Mouse (Mus musculus) neural tube, embryonic 15.5 days (tissue): ENCODE measurements at regions not wholly inside any gene's neighbourhood (a gene's known extent, or its start where the extent isn't known, plus 50 kb on each side); places are given as distances from the start of the nearest gene placed in this dataset.
A peak's percentile ranks its signal among the peaks of the same experiment; 100 is the strongest.

Experiments
- ATAC-seq: fragments of 200-750 bp; cut with Nextera tagmentation; 2 replicates; pipeline ENCODE4 v1.8.0; 2017; ENCODE audit warnings: mild to moderate bottlenecking, moderate TSS enrichment, moderate library complexity; ENCODE audit not compliant: low FRiP score
- H3K27ac ChIP-seq: fragments of 300-500 bp; sonication (generic); replicated peaks from 2 replicates; pipeline ENCODE4 v1.5.1; 2015; ENCODE audit warnings: mild to moderate bottlenecking, inconsistent platforms
- H3K27me3 ChIP-seq: fragments of 300-500 bp; sonication (generic); replicated peaks from 2 replicates; pipeline ENCODE4 v1.6.1; 2015; ENCODE audit warnings: inconsistent platforms
- H3K36me3 ChIP-seq: fragments of 300-500 bp; sonication (generic); 2 replicates; pipeline ENCODE4 v1.6.1; 2015; ENCODE audit warnings: inconsistent platforms
- H3K4me1 ChIP-seq: fragments of 300-500 bp; sonication (generic); 2 replicates; pipeline ENCODE4 v1.6.1; 2015; ENCODE audit warnings: inconsistent platforms
- H3K4me2 ChIP-seq: fragments of 300-500 bp; sonication (generic); 2 replicates; pipeline ENCODE4 v1.6.1; 2015; ENCODE audit warnings: inconsistent platforms, mild to moderate bottlenecking, moderate library complexity
- H3K4me3 ChIP-seq: fragments of 300-500 bp; sonication (generic); replicated peaks from 2 replicates; pipeline ENCODE4 v1.5.1; 2015; ENCODE audit warnings: mild to moderate bottlenecking, inconsistent platforms
- H3K9ac ChIP-seq: fragments of 300-500 bp; sonication (generic); replicated peaks from 2 replicates; pipeline ENCODE4 v1.6.1; 2015; ENCODE audit warnings: mild to moderate bottlenecking, inconsistent platforms
- H3K9me3 ChIP-seq: fragments of 300-500 bp; sonication (generic); replicated peaks from 2 replicates; pipeline ENCODE4 v1.6.1; 2016; ENCODE audit warnings: inconsistent platforms
- WGBS: fragments of 180-500 bp; shearing (Covaris S2); methylation state at CpG from one replicate; pipeline ENCODE4 v1.1.7; 2015; ENCODE audit warnings: mixed read lengths; 5-methylcytosine and 5-hydroxymethylcytosine counted together

- Histone ChIP-seq H3K9ac (no peak overlapping the region), H3K4me1 (peaks cover 5% of the 10 kb centered on the region), H3K4me3 (no peak overlapping the region), H3K36me3 (no peaks in the 10 kb centered on the region), H3K4me2 (no peak overlapping the region), H3K9me3 (no peaks in the 10 kb centered on the region), H3K27ac (no peak overlapping the region), H3K27me3 (no peaks in the 10 kb centered on the region)
- WGBS: 64% methylated on average over 1 of the region's 1 CpGs
- ATAC-seq: no peak
These were observed 381.5 kb downstream of the Kcnj3 start for GRCm38 (mm10) chr2:55817273-55817672.

DNA sequence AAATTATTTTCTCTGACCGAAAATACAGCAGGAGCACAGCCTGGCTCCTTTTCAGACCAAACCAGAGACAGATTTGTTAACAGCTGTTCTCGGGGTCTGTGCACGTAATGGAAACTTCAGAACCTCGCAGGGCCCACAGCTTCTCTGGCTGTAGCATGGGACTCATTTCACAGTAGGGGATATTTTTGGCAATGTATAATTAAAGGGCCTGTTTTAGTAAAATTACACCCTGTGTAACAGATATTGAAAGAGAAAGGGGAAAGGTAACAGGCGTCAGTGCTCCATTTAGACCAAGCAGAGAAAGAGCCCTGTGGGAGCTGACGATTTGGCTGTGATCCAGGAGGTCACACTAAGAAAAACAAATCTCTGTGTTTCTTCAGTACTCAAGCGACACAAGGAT lies 382.4 kb downstream of the Kcnj3 start:
- ATAC-seq: peak; percentile 50; the same call in 1 of the 2 replicates
- Histone ChIP-seq H3K36me3 (no peaks in the 10 kb centered on the region), H3K27me3 (no peaks in the 10 kb centered on the region), H3K4me3 (peak overlapping the region; percentile 13), H3K9ac (no peak overlapping the region), H3K9me3 (no peaks in the 10 kb centered on the region), H3K4me2 (peak overlapping the region; percentile 45), H3K4me1 (peaks cover 5% of the 10 kb centered on the region), H3K27ac (peak overlapping the region; percentile 46; the same call in 1 of the 2 replicates)
- 11% methylated on average over 7 of the region's 7 CpGs for WGBS

DNA sequence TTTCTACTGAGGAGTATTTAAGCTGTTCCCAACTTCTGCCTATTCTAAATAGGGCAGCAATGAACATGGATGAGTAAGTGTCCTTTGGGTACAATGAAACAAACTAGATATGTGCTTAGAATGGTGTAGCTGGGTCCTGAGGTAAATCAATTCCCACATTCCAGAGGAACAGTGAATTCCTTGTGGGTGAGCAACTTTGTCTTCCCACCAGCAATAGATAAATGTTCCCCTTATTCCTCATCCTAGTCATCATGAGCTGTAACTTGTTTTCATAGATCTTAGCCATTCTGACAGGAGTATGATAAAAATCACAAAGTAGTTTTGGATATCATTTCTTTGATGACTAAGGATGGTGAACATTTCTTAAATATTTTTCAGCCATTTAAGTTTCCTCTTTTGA lies 387.0 kb downstream of the Kcnj3 start:
- Histone ChIP-seq H3K9ac (no peak overlapping the region), H3K4me1 (peaks cover 5% of the 10 kb centered on the region), H3K9me3 (no peaks in the 10 kb centered on the region), H3K4me2 (no peak overlapping the region), H3K27ac (no peak overlapping the region), H3K27me3 (no peaks in the 10 kb centered on the region), H3K36me3 (no peaks in the 10 kb centered on the region), H3K4me3 (no peak overlapping the region)
- ATAC-seq: no peak

DNA sequence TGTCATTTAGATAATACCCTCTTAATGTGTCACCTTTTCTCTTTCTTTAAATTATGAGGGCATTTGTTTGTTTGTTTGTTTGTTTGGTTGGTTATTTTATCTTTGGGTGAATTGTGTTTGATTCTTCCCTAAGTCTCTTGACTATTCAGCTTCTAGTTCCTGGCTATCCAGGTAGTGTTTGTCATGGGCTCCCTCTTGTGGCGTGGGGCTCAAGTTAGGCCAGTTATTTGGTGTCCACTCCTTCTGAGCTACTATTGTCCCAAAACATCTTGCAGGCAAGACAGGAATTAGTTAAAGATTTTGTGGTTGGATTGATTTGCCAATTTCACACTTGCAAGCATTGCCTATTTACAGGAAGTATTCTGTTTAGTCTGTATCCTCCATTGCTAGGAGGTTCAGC lies 405.8 kb downstream of the Kcnj3 start:
- no peaks in the 10 kb centered on the region for H3K4me1 ChIP-seq
- H3K4me3 ChIP-seq: no peak overlapping the region
- H3K27me3 ChIP-seq: no peaks in the 10 kb centered on the region
- no peak overlapping the region for H3K27ac ChIP-seq
- ATAC-seq: no peak
- no peaks in the 10 kb centered on the region for H3K9me3 ChIP-seq
- no peak overlapping the region for H3K9ac ChIP-seq
- 58% methylated on average over 1 of the region's 1 CpGs for WGBS
- H3K36me3 ChIP-seq: no peaks in the 10 kb centered on the region
- H3K4me2 ChIP-seq: no peak overlapping the region

DNA sequence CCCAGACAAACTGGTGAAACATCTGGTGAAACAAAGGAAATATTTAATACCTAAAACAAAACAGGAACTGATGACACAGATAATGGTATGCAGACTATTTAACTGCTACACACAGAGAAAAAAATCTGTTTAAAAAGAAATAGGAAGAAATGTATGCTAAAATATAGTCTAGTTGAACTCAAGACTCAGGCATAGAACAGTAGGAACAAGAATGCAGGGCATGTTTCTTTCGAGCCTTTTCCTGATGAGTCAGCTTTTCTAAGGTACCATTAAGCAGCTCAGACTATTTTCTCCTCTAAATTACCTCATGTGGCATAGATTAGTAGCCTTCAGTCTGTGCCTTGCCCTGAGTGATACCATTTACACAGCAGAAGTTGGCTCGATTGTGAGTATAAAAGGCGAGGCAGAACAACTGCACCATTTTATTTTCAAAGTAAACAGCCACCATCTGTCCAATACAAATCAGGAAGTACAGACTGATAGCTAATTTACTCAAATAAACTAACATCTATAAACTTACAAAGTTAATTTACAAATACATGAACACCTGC lies 411.1 kb downstream of the Kcnj3 start:
- ATAC-seq: no peak
- H3K36me3 ChIP-seq: no peaks in the 10 kb centered on the region
- H3K27me3 ChIP-seq: no peaks in the 10 kb centered on the region
- no peaks in the 10 kb centered on the region for H3K4me1 ChIP-seq
- no peak overlapping the region for H3K27ac ChIP-seq
- H3K4me2 ChIP-seq: no peak overlapping the region
- H3K4me3 ChIP-seq: no peak overlapping the region
- H3K9me3 ChIP-seq: no peaks in the 10 kb centered on the region
- H3K9ac ChIP-seq: no peak overlapping the region
- 61% methylated on average over 3 of the region's 3 CpGs for WGBS

DNA sequence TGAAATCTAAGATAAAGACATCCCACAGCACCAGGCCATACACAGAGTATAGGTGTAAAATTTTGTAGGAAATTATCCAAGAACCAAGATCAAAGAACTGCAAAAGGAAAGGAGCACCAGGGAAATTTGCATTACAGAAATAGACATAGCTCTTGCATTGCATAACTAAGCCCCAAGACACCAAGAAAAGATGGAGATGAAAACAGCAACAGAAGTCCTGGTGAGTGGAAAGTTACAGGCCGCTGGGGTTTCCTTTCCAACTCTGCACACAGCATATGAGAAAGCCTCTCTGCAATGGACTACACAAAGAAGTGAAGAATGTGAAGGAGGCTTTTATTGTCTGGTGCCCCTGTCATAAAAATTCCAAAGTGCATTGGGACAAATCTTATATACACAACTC lies 426.7 kb downstream of the Kcnj3 start:
- WGBS: 52% methylated on average over 1 of the region's 1 CpGs
- H3K36me3 ChIP-seq: no peaks in the 10 kb centered on the region

DNA sequence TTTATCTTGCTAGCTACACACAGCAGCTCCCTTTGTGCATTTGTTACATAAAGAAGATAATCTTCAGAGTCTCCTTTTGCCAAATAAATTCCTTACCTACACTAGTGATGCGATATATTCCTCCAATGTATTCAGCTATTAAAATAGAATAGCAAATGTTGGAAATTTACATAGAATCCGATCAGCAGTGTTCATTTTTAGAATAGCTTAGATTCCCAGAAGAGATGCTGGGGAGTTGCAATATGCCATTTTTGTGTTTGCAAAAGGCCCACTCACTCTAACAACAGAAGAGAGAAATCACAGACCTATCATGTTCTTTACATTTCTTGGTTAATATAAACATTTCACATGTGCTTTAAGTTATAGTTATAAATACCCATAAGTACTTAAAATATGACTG lies 454.2 kb downstream of the Kcnj3 start:
- no peak overlapping the region for H3K4me2 ChIP-seq
- 77% methylated on average over 2 of the region's 2 CpGs for WGBS
- no peaks in the 10 kb centered on the region for H3K4me1 ChIP-seq
- H3K4me3 ChIP-seq: no peak overlapping the region
- H3K36me3 ChIP-seq: no peaks in the 10 kb centered on the region
- no peak for ATAC-seq
- no peaks in the 10 kb centered on the region for H3K9me3 ChIP-seq
- no peak overlapping the region for H3K27ac ChIP-seq
- H3K9ac ChIP-seq: no peak overlapping the region
- no peaks in the 10 kb centered on the region for H3K27me3 ChIP-seq

More for the DNA sequence above, 426.7 kb downstream of the Kcnj3 start:
- H3K4me3 ChIP-seq: no peak overlapping the region
- H3K9me3 ChIP-seq: no peaks in the 10 kb centered on the region
- no peaks in the 10 kb centered on the region for H3K4me1 ChIP-seq
- H3K27ac ChIP-seq: no peak overlapping the region
- no peak overlapping the region for H3K9ac ChIP-seq
- ATAC-seq: no peak
- H3K27me3 ChIP-seq: no peaks in the 10 kb centered on the region
- H3K4me2 ChIP-seq: no peak overlapping the region

GRCm38 (mm10) chr2:55892821-55893535 lies 457.2 kb downstream of the Kcnj3 start:
- no peak overlapping the region for H3K9ac ChIP-seq
- H3K27me3 ChIP-seq: no peaks in the 10 kb centered on the region
- no peak overlapping the region for H3K27ac ChIP-seq
- no peaks in the 10 kb centered on the region for H3K4me1 ChIP-seq
- ATAC-seq: no peak
- 71% methylated on average over 1 of the region's 1 CpGs for WGBS
- no peak overlapping the region for H3K4me2 ChIP-seq
- H3K36me3 ChIP-seq: no peaks in the 10 kb centered on the region
- no peaks in the 10 kb centered on the region for H3K9me3 ChIP-seq
- H3K4me3 ChIP-seq: no peak overlapping the region

DNA sequence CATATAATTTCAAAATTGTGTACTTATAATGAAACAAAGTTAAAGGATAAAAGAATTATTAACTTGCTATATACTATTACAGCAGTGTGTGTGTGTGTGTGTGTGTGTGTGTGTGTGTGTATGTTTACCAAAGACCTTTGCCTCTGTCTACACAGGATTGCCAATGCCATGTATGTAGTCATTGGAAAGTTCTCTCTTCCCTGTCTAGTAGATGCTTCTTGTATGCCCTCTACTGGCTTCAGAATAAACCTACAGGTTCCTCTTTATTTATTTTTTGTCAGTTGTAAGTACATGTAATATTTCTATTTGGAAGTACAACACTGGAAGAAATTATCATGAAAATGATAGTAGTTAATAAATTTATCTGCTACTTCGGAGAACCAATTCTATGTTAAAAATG lies 484.5 kb downstream of the Kcnj3 start:
- peak; percentile 82; the same call in 1 of the 2 replicates for ATAC-seq
- Histone ChIP-seq H3K9ac (no peak overlapping the region), H3K27ac (no peak overlapping the region), H3K36me3 (no peaks in the 10 kb centered on the region), H3K4me1 (no peaks in the 10 kb centered on the region), H3K4me3 (no peak overlapping the region), H3K27me3 (no peaks in the 10 kb centered on the region), H3K9me3 (no peaks in the 10 kb centered on the region), H3K4me2 (no peak overlapping the region)
- WGBS: 83% methylated on average over 1 of the region's 1 CpGs
